Mouse (Mus musculus): Measurements from ENCODE around the gene Mical2. TPM values are rescaled to one million over a fixed set of nuclear protein-coding genes. Genes with fewer than 3 reads are reported as not detected.

Gene Mical2
- polyA plus RNA-seq, 1 experiment from 2014 or later = 1.2 TPM

DNA sequence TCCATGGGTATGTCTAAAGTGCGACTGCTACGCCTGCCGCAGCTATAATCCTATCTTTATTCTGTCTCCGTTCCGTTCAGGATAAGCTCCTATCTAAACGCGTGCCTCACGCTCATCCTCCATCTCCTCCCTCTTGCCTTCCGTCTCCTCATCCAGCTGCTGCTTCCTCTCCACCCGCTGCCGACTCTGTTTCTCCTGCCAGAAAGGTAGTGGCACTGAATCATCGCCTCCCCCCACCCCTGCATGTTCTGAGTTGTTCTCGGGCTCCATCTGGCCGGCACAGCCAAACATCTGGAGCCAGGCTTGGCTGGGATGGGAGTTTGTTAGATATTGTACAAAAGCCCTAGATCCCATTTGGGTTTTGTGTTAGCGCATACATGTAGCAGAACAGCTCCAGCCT, 111.1 kb downstream of the Mical2 start:
- no peak overlapping the region for H3K4me3 ChIP-seq
- H3K9me3 ChIP-seq = no peaks in the 10 kb centered on the region
- WGBS = 86% methylated on average over 15 of the region's 15 CpGs
- no peak overlapping the region for H3K27ac ChIP-seq
- H3K36me3 ChIP-seq = no peaks in the 10 kb centered on the region
- H3K4me1 ChIP-seq (replicated peaks) = 0 out of 2 replicates have a peak, but pooled peaks cover 4% of the 10 kb centered on the region
- H3K27me3 ChIP-seq (ENCODE audit: insufficient read depth, poor library complexity, severe bottlenecking) = no peaks in the 10 kb centered on the region; the same call in 1 of the 2 replicates
- no peak for DNase-seq (ENCODE audit: low spot score)

GRCm38 (mm10) chr7:112337736-112338135, 112.1 kb downstream of the Mical2 start:
- H3K36me3 ChIP-seq = no peaks in the 10 kb centered on the region
- 84% methylated on average over 5 of the region's 5 CpGs for WGBS
- H3K4me3 ChIP-seq = no peak overlapping the region
- no peak overlapping the region for H3K27ac ChIP-seq
- 0 out of 2 replicates have a peak, but pooled peaks cover 4% of the 10 kb centered on the region for H3K4me1 ChIP-seq (replicated peaks)
- no peaks in the 10 kb centered on the region for H3K9me3 ChIP-seq
- H3K27me3 ChIP-seq (ENCODE audit: insufficient read depth, poor library complexity, severe bottlenecking) = no peaks in the 10 kb centered on the region; the same call in 1 of the 2 replicates
- DNase-seq (ENCODE audit: low spot score) = no peak

DNA sequence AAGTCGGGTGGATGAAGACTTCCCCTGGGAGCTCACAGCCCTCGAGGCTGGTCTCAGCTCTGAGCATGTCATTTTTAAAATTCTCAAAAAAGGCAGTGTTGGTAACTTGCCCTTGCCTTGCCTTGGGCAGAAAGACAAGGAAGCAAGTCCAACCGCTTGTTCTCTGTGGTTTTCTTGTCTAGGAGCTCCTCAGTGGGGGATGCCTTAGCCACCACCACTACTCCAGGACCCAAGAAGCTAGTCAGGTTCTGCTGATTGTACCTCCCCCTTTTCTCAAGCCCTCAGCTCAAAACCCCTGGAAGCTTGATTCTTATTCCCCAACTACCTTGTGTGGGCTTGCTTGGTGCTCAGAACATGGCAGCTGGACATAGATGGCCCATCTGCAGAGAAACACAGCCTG, 115.4 kb downstream of the Mical2 start:
- Histone ChIP-seq H3K4me1 (replicated peaks) (0 out of 2 replicates have a peak, but pooled peaks cover 4% of the 10 kb centered on the region), H3K27ac (no peak overlapping the region), H3K4me3 (no peak overlapping the region), H3K9me3 (no peaks in the 10 kb centered on the region), H3K36me3 (no peaks in the 10 kb centered on the region), H3K27me3 (ENCODE audit: insufficient read depth, poor library complexity, severe bottlenecking) (no peaks in the 10 kb centered on the region)
- no peak for DNase-seq (ENCODE audit: low spot score)
- WGBS = 75% methylated on average over 3 of the region's 3 CpGs

DNA sequence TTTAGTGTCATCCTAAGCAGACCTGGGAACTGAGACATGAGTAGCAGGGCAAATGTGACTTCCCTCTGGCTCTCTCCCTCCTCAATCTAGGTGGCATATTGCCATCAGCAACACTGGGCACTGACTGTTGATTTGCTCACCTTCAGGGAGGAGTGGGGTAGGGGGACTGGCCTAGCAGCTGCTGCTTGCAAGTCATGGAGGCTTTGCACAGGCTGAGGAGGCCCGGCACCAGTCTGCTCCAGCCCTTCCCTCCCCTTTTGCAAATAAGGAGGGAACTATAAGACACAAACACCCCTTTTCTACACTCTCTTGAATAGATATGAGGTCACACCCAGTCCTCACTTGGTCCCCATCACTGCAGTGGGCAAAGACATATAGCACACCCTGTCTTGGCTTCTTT, 120.0 kb downstream of the Mical2 start:
- 73% methylated on average over 1 of the region's 1 CpGs for WGBS
- no peaks in the 10 kb centered on the region for H3K36me3 ChIP-seq
- DNase-seq (ENCODE audit: low spot score) = no peak
- H3K9me3 ChIP-seq = no peaks in the 10 kb centered on the region
- no peak overlapping the region for H3K27ac ChIP-seq
- no peaks in the 10 kb centered on the region for H3K27me3 ChIP-seq (ENCODE audit: insufficient read depth, poor library complexity, severe bottlenecking)
- 0 out of 2 replicates have a peak, but pooled peaks cover 2% of the 10 kb centered on the region for H3K4me1 ChIP-seq (replicated peaks)
- H3K4me3 ChIP-seq = no peak overlapping the region

DNA sequence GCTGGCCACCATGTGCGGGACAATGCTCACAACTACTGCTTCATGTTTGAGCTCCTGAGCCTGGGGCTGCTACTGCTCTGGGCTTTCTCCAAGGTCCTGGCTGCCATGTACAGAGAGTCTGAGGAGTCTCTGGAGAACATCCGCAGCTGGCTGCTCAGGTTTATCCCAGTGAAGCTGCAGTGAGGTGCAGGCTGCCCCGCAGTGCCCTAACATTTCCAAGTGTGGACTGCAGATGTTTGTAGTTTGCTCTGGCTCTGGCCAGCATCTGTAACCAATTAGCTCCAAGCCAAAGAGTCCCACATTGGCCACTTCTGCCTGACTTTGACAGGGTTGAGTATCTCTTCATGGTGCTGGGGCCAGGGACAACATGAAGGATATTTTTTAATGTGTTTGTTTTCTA, 125.9 kb downstream of the Mical2 start:
- WGBS = 68% methylated on average over 3 of the region's 3 CpGs
- Histone ChIP-seq H3K27ac (peak overlapping the region; percentile 36), H3K36me3 (no peaks in the 10 kb centered on the region), H3K4me3 (no peak overlapping the region), H3K27me3 (ENCODE audit: insufficient read depth, poor library complexity, severe bottlenecking) (no peaks in the 10 kb centered on the region), H3K9me3 (no peaks in the 10 kb centered on the region), H3K4me1 (replicated peaks) (peaks cover 45% of the 10 kb centered on the region)
- peak; percentile 59 for DNase-seq (ENCODE audit: low spot score)

GRCm38 (mm10) chr7:112352005-112352404, 126.3 kb downstream of the Mical2 start:
- Histone ChIP-seq H3K4me1 (replicated peaks) (peaks cover 45% of the 10 kb centered on the region), H3K27ac (no peak overlapping the region), H3K27me3 (ENCODE audit: insufficient read depth, poor library complexity, severe bottlenecking) (no peaks in the 10 kb centered on the region), H3K4me3 (no peak overlapping the region), H3K9me3 (no peaks in the 10 kb centered on the region), H3K36me3 (no peaks in the 10 kb centered on the region)
- WGBS = 75% methylated on average over 4 of the region's 4 CpGs
- no peak for DNase-seq (ENCODE audit: low spot score)

GRCm38 (mm10) chr7:112353011-112353410, 127.4 kb downstream of the Mical2 start:
- H3K4me3 ChIP-seq = no peak overlapping the region
- no peaks in the 10 kb centered on the region for H3K9me3 ChIP-seq
- H3K27ac ChIP-seq = peak overlapping the region; percentile 75
- no peaks in the 10 kb centered on the region for H3K27me3 ChIP-seq (ENCODE audit: insufficient read depth, poor library complexity, severe bottlenecking)
- H3K36me3 ChIP-seq = no peaks in the 10 kb centered on the region
- peaks cover 45% of the 10 kb centered on the region for H3K4me1 ChIP-seq (replicated peaks)
- 73% methylated on average over 4 of the region's 4 CpGs for WGBS
- DNase-seq (ENCODE audit: low spot score) = no peak

GRCm38 (mm10) chr7:112353939-112354338, 128.3 kb downstream of the Mical2 start:
- peaks cover 45% of the 10 kb centered on the region for H3K4me1 ChIP-seq (replicated peaks)
- 68% methylated on average over 11 of the region's 11 CpGs for WGBS
- peak overlapping the region; percentile 75 for H3K27ac ChIP-seq
- H3K36me3 ChIP-seq = no peaks in the 10 kb centered on the region
- DNase-seq (ENCODE audit: low spot score) = no peak
- H3K4me3 ChIP-seq = no peak overlapping the region
- H3K27me3 ChIP-seq (ENCODE audit: insufficient read depth, poor library complexity, severe bottlenecking) = no peaks in the 10 kb centered on the region
- no peaks in the 10 kb centered on the region for H3K9me3 ChIP-seq

DNA sequence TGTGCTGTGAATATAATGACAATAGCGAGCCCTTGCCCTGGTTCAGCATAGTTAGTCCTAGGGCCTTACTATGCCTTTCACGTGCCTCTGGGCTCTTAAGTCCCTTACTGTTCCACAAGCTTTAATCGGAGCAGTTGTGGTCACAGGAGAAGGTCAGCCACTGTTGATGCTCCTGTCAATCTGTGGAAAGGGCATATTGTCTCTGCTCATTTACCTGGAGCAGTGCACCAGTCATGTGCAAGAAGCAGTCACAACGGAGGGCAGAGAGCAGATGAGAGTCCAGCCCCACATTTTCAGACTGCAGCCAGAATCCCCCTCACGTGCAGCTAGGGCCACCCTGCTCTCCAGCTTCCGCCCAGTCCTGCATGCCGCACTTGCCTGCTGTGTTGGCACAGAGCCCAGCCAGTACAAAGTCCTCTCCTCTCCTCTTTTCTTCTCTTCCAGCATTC, 128.9 kb downstream of the Mical2 start:
- peak; percentile 51 for DNase-seq (ENCODE audit: low spot score)
- peak overlapping the region; percentile 75 for H3K27ac ChIP-seq
- no peaks in the 10 kb centered on the region for H3K9me3 ChIP-seq
- WGBS = 14% methylated on average over 7 of the region's 7 CpGs
- no peak overlapping the region for H3K4me3 ChIP-seq
- H3K27me3 ChIP-seq (ENCODE audit: insufficient read depth, poor library complexity, severe bottlenecking) = no peaks in the 10 kb centered on the region
- no peaks in the 10 kb centered on the region for H3K36me3 ChIP-seq
- peaks cover 44% of the 10 kb centered on the region for H3K4me1 ChIP-seq (replicated peaks)

DNA sequence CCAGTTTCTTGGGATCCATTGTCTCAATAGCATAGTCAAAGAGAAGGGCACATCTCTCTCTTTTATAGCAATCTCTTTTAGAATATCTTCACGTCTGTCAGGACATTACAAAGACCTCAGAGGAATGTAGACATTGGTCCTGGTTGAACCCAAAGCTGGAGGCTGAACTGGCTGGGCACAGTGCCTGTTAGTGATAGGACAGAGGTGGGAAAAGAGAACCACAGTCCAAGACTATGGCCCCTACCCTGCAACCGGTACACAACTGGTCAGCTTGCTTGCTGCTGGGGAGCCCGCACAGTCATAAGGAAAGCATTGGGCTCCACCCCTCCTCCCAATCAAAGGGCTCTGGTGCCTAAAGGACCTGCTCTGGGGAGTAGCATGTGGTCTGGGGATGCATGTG, 133.9 kb downstream of the Mical2 start:
- no peaks in the 10 kb centered on the region for H3K9me3 ChIP-seq
- WGBS = 83% methylated on average over 3 of the region's 3 CpGs
- no peaks in the 10 kb centered on the region for H3K27me3 ChIP-seq (ENCODE audit: insufficient read depth, poor library complexity, severe bottlenecking)
- DNase-seq (ENCODE audit: low spot score) = no peak
- peaks cover 11% of the 10 kb centered on the region for H3K4me1 ChIP-seq (replicated peaks)
- H3K36me3 ChIP-seq = no peaks in the 10 kb centered on the region
- H3K27ac ChIP-seq = no peak overlapping the region
- no peak overlapping the region for H3K4me3 ChIP-seq

- no peaks in the 10 kb centered on the region for H3K9me3 ChIP-seq
- H3K27me3 ChIP-seq (ENCODE audit: insufficient read depth, poor library complexity, severe bottlenecking) = no peaks in the 10 kb centered on the region
- 82% methylated on average over 7 of the region's 7 CpGs for WGBS
- H3K4me1 ChIP-seq (replicated peaks) = no peaks in the 10 kb centered on the region
- no peaks in the 10 kb centered on the region for H3K36me3 ChIP-seq
- H3K4me3 ChIP-seq = no peak overlapping the region
- no peak overlapping the region for H3K27ac ChIP-seq
- DNase-seq (ENCODE audit: low spot score) = no peak
These were observed 137.0 kb downstream of the Mical2 start for GRCm38 (mm10) chr7:112362574-112363200.

DNA sequence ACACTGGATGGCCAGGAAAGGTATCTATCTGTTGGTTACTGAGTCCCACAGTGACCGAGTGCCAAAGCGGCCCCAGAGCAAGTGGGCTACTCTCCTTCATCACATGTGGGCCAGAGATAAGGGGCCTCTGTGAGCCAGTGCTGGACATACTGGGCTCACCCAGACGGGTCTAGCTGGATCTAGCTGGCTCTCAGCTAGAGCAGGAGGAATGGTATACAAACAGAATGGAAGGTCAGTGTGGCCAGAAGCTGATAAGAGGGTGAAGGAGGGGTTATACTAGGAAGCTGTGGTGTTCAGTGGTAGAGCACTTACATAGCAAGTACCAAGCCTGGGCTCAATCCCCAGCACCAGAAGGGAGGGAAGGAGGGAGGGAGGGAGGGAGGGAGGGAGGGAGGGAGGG, 140.2 kb downstream of the Mical2 start:
- Histone ChIP-seq H3K27ac (no peak overlapping the region), H3K4me1 (replicated peaks) (no peaks in the 10 kb centered on the region), H3K9me3 (no peaks in the 10 kb centered on the region), H3K27me3 (ENCODE audit: insufficient read depth, poor library complexity, severe bottlenecking) (no peaks in the 10 kb centered on the region), H3K4me3 (no peak overlapping the region), H3K36me3 (no peaks in the 10 kb centered on the region)
- WGBS = 84% methylated on average over 3 of the region's 3 CpGs
- DNase-seq (ENCODE audit: low spot score) = no peak

DNA sequence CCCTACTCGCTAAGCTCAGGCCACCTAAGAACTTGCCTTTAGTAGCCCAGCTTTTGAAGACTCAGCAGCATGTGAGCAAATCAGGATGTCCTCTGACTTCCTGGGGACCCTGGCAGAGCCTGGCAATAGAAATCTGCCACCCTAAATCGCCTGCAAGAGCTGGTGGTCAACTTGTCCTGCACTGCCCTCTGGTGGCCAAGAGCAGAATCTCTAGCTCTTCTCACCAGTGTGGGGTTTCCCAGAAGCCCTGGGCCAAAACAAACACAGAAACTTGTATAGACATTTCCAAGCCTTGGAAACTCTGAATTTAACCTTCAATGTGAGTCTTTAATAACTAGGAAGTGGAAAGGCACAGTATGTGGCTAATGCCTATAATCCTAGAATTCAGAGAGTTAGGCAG, 143.4 kb downstream of the Mical2 start:
- Histone ChIP-seq H3K27me3 (ENCODE audit: insufficient read depth, poor library complexity, severe bottlenecking) (no peaks in the 10 kb centered on the region), H3K27ac (no peak overlapping the region), H3K36me3 (no peaks in the 10 kb centered on the region), H3K4me3 (no peak overlapping the region), H3K4me1 (replicated peaks) (no peaks in the 10 kb centered on the region), H3K9me3 (no peaks in the 10 kb centered on the region)
- DNase-seq (ENCODE audit: low spot score) = peak; percentile 83
- WGBS = 31% methylated on average over 2 of the region's 2 CpGs

GRCm38 (mm10) chr7:112369977-112370376, 144.3 kb downstream of the Mical2 start:
- H3K36me3 ChIP-seq = no peaks in the 10 kb centered on the region
- 88% methylated on average over 3 of the region's 3 CpGs for WGBS
- H3K4me3 ChIP-seq = no peak overlapping the region

More at GRCm38 (mm10) chr7:112369977-112370376, 144.3 kb downstream of the Mical2 start:
- no peak for DNase-seq (ENCODE audit: low spot score)
- Histone ChIP-seq H3K4me1 (replicated peaks) (0 out of 2 replicates have a peak, but pooled peaks cover under 1% of the 10 kb centered on the region), H3K9me3 (no peaks in the 10 kb centered on the region), H3K27me3 (ENCODE audit: insufficient read depth, poor library complexity, severe bottlenecking) (no peaks in the 10 kb centered on the region), H3K27ac (no peak overlapping the region)
